ENCODE assay signal across 19 mouse cellular contexts in the genomic region with DNA sequence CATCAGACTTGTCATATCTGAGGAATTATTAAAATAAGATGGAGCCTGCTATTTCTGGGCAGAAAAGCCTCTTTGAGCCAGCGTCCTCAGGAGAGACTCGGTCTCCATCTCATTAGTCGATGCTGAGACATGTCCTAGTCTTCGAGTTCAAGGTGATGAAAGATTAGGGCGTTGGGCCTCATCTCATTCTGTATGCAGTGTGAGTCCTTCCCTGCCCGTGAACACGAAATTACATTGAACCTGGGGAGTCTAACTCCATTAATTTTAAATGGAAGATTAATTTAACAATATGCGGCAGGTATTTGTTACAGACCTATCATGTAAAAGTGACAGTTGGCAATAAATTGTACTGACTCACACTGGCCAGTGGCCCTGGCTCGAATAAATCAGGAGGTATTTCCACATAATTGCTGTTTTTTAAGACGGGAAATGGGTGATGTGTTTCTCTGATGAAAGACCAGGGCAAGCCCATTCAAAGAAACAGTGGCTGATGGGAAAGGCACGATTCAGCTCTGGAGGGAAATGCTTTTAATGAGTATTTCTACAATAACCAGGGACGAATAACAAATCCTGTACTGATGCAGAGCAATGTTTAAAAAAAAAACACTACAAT.
A peak's percentile ranks its signal among the peaks of the same experiment; 100 is the strongest.
DNase-seq lines count a peak whose midpoint lies in the region; ATAC-seq and TF ChIP-seq lines count a peak whose summit lies in the region.
"Had no signal": no experiment of that assay in that cellular context is flagged by ENCODE, and none has a peak within 500 bp of the region (broad histone marks: within the 10 kb centered on the region; RNA-seq: fewer than 3 reads in every experiment).

No protein-coding gene starts in this region.

- DNase-seq in forebrain, embryonic 11.5 days (ENCODE audit: low spot score) = no peak
- no peak for DNase-seq in midbrain, embryonic 11.5 days (ENCODE audit: low spot score, missing footprints)
- peak; percentile 84 for DNase-seq in brain, embryonic 14.5 days (ENCODE audit: low read depth)
- no peak for DNase-seq in thymus, postnatal 4 days
- DNase-seq in T-cell, adult 2 months (ENCODE audit: low spot score) = no peak
- DNase-seq: cerebellum, adult 9-10 months; heart, postnatal 4 days; kidney, postnatal 36 days; right cerebral cortex, postnatal 14 days had no signal

- H3K9me3 ChIP-seq in forebrain, embryonic 13.5 days (replicated peaks) = no peaks in the 10 kb centered on the region
- H3K9me3 ChIP-seq in forebrain, embryonic 11.5 days (ENCODE audit: control insufficient read depth, low read length) = no peaks in the 10 kb centered on the region
- no peaks in the 10 kb centered on the region for H3K9me3 ChIP-seq in midbrain, embryonic 12.5 days
- no peaks in the 10 kb centered on the region for H3K9me3 ChIP-seq in midbrain, embryonic 11.5 days (ENCODE audit: control insufficient read depth, low read length)
- H3K9me3 ChIP-seq in midbrain, embryonic 16.5 days (replicated peaks; ENCODE audit: control insufficient read depth, low read length, poor library complexity, severe bottlenecking) = no peaks in the 10 kb centered on the region
- H3K9me3 ChIP-seq: embryonic facial prominence, embryonic 13.5 days; forebrain, embryonic 15.5 days; limb, embryonic 12.5 days had no signal

- no peaks in the 10 kb centered on the region for H3K27me3 ChIP-seq in forebrain, embryonic 13.5 days
- no peaks in the 10 kb centered on the region for H3K27me3 ChIP-seq in forebrain, embryonic 11.5 days (ENCODE audit: control insufficient read depth, insufficient read depth, low read length)
- H3K27me3 ChIP-seq in midbrain, embryonic 12.5 days = peaks cover 21% of the 10 kb centered on the region
- no peaks in the 10 kb centered on the region; the same call in none of the 2 replicates for H3K27me3 ChIP-seq in midbrain, embryonic 11.5 days (ENCODE audit: control insufficient read depth, insufficient read depth, low read length)
- no peaks in the 10 kb centered on the region for H3K27me3 ChIP-seq in midbrain, embryonic 16.5 days (ENCODE audit: control insufficient read depth, insufficient read depth, low read depth, low read length)
- H3K27me3 ChIP-seq: embryonic facial prominence, embryonic 13.5 days; forebrain, embryonic 15.5 days had no signal

- no peak for TF ChIP-seq POLR2A in brain, embryonic 14.5 days (IDR thresholded peaks at IDR 0.05; ENCODE audit: borderline replicate concordance, extremely low read depth, insufficient read depth, insufficient read length, poor library complexity, severe bottlenecking)

- no peak overlapping the region for H3K4me3 ChIP-seq in forebrain, embryonic 13.5 days
- no peak overlapping the region for H3K4me3 ChIP-seq in forebrain, embryonic 11.5 days (ENCODE audit: low read depth, low read length)
- H3K4me3 ChIP-seq in midbrain, embryonic 12.5 days = no peak overlapping the region
- H3K4me3 ChIP-seq in midbrain, embryonic 11.5 days (ENCODE audit: low read depth, low read length) = no peak overlapping the region
- no peak overlapping the region for H3K4me3 ChIP-seq in midbrain, embryonic 16.5 days (ENCODE audit: low read depth, low read length)
- H3K4me3 ChIP-seq: embryonic facial prominence, embryonic 13.5 days; forebrain, embryonic 15.5 days; limb, embryonic 12.5 days had no signal

- H3K9ac ChIP-seq in forebrain, embryonic 13.5 days = no peak overlapping the region
- H3K9ac ChIP-seq in forebrain, embryonic 11.5 days (ENCODE audit: low read length) = no peak overlapping the region
- H3K9ac ChIP-seq in midbrain, embryonic 12.5 days (replicated peaks) = no peak overlapping the region
- H3K9ac ChIP-seq in midbrain, embryonic 11.5 days (ENCODE audit: low read length) = no peak overlapping the region
- H3K9ac ChIP-seq in midbrain, embryonic 16.5 days (ENCODE audit: low read depth, low read length) = no peak overlapping the region
- H3K9ac ChIP-seq: embryonic facial prominence, embryonic 13.5 days; forebrain, embryonic 15.5 days; limb, embryonic 12.5 days; liver, embryonic 14.5 days had no signal

- H3K27ac ChIP-seq in forebrain, embryonic 13.5 days = no peak overlapping the region
- no peak overlapping the region for H3K27ac ChIP-seq in forebrain, embryonic 11.5 days (ENCODE audit: low read depth, low read length)
- peak overlapping the region; percentile 61; the same call in 1 of the 2 replicates for H3K27ac ChIP-seq in midbrain, embryonic 12.5 days (replicated peaks)
- no peak overlapping the region for H3K27ac ChIP-seq in midbrain, embryonic 11.5 days (ENCODE audit: low read depth, low read length)
- 0 out of 2 replicates have a peak overlapping the region, but pooled peaks have one; percentile 12 for H3K27ac ChIP-seq in midbrain, embryonic 16.5 days (ENCODE audit: low read length)
- H3K27ac ChIP-seq: embryonic facial prominence, embryonic 13.5 days; forebrain, embryonic 15.5 days; limb, embryonic 12.5 days; liver, embryonic 14.5 days had no signal

- 0 out of 2 replicates have a peak overlapping the region, but pooled peaks have one; percentile 5 for H3K4me2 ChIP-seq in forebrain, embryonic 13.5 days
- H3K4me2 ChIP-seq in forebrain, embryonic 11.5 days (ENCODE audit: low read depth, low read length, severe bottlenecking) = no peak overlapping the region
- H3K4me2 ChIP-seq in midbrain, embryonic 12.5 days (replicated peaks) = no peak overlapping the region
- H3K4me2 ChIP-seq in midbrain, embryonic 11.5 days = no peak overlapping the region
- no peak overlapping the region for H3K4me2 ChIP-seq in midbrain, embryonic 16.5 days (ENCODE audit: low read length)
- H3K4me2 ChIP-seq: embryonic facial prominence, embryonic 13.5 days; forebrain, embryonic 15.5 days; limb, embryonic 12.5 days had no signal

- no peak for ATAC-seq in forebrain, embryonic 13.5 days
- no peak for ATAC-seq in forebrain, embryonic 11.5 days (replicated peaks; ENCODE audit: low FRiP score)
- ATAC-seq in midbrain, embryonic 12.5 days (ENCODE audit: low FRiP score, low read depth) = no peak
- ATAC-seq in midbrain, embryonic 11.5 days (ENCODE audit: low FRiP score) = no peak
- peak; percentile 51; the same call in 1 of the 2 replicates for ATAC-seq in midbrain, embryonic 16.5 days
- ATAC-seq: activated CD4-positive, CD25-positive, alpha-beta regulatory T cell, adult 4 months; forebrain, embryonic 15.5 days; intestine, embryonic 16.5 days; lung, postnatal 0 days had no signal

- no peak for TF ChIP-seq CTCF in brain, embryonic 14.5 days (IDR thresholded peaks at IDR 0.05; ENCODE audit: borderline replicate concordance, extremely low read depth, insufficient read depth, insufficient read length)

- H3K36me3 ChIP-seq in forebrain, embryonic 13.5 days (ENCODE audit: poor library complexity, severe bottlenecking) = no peaks in the 10 kb centered on the region
- H3K36me3 ChIP-seq in forebrain, embryonic 11.5 days (ENCODE audit: control insufficient read depth, insufficient read depth, low read length) = no peaks in the 10 kb centered on the region
- no peaks in the 10 kb centered on the region for H3K36me3 ChIP-seq in midbrain, embryonic 12.5 days
- no peaks in the 10 kb centered on the region for H3K36me3 ChIP-seq in midbrain, embryonic 11.5 days (ENCODE audit: control insufficient read depth, insufficient read depth, low read length)
- H3K36me3 ChIP-seq in midbrain, embryonic 16.5 days (ENCODE audit: control insufficient read depth, insufficient read depth, low read length) = no peaks in the 10 kb centered on the region
- H3K36me3 ChIP-seq: embryonic facial prominence, embryonic 13.5 days; forebrain, embryonic 15.5 days; limb, embryonic 12.5 days had no signal

- 32% methylated on average over 12 of the region's 12 CpGs for WGBS in forebrain, embryonic 13.5 days
- WGBS in forebrain, embryonic 11.5 days = 62% methylated on average over 12 of the region's 12 CpGs
- 57% methylated on average over 12 of the region's 12 CpGs for WGBS in midbrain, embryonic 12.5 days
- 83% methylated on average over 12 of the region's 12 CpGs for WGBS in midbrain, embryonic 11.5 days
- 30% methylated on average over 12 of the region's 12 CpGs for WGBS in midbrain, embryonic 16.5 days

- peaks cover 57% of the 10 kb centered on the region for H3K4me1 ChIP-seq in forebrain, embryonic 13.5 days
- H3K4me1 ChIP-seq in forebrain, embryonic 11.5 days (replicated peaks; ENCODE audit: control insufficient read depth, insufficient read depth, low read length) = peaks cover 13% of the 10 kb centered on the region
- peaks cover 45% of the 10 kb centered on the region for H3K4me1 ChIP-seq in midbrain, embryonic 12.5 days
- peaks cover 16% of the 10 kb centered on the region for H3K4me1 ChIP-seq in midbrain, embryonic 11.5 days (ENCODE audit: control insufficient read depth, insufficient read depth, low read length)
- peaks cover 40% of the 10 kb centered on the region for H3K4me1 ChIP-seq in midbrain, embryonic 16.5 days (ENCODE audit: control insufficient read depth, insufficient read depth, low read length)

Comparison
In these comparisons a context has a peak if more than half of its experiments do, and no peak if none do; other contexts are left out.
1. H3K27ac ChIP-seq: peak in midbrain, embryonic 12.5 days (single experiment) and midbrain, embryonic 16.5 days (single experiment); none in forebrain, embryonic 13.5 days (single experiment), forebrain, embryonic 11.5 days (single experiment) and midbrain, embryonic 11.5 days (single experiment).